Mouse (Mus musculus) liver, adult 10 weeks (tissue): Measurements from ENCODE around the gene Ppp1r12a. TPM values are rescaled to one million over a fixed set of nuclear protein-coding genes. Genes with fewer than 3 reads are reported as not detected.

Experiments
- polyA plus RNA-seq: library from polyadenylated mRNA; stranded (reverse); fragments of 350-450 nt; fragmentation: Illumina TruSeq; extraction: RNeasy Lipid Tissue Mini Kit (QIAGEN cat#74804); gene quantifications from one replicate; pipeline ENCODE4 v1.2.3, GENCODE M21; 2014; ENCODE audit warnings: low read depth, low replicate concordance

Ppp1r12a gene
- polyA plus RNA-seq = 39.3 TPM

GRCm38 (mm10) chr10:108161261-108162256, at the start of gene Ppp1r12a:
Gene Ppp1r12a (plus strand): TSS chr10:108162193.

DNA sequence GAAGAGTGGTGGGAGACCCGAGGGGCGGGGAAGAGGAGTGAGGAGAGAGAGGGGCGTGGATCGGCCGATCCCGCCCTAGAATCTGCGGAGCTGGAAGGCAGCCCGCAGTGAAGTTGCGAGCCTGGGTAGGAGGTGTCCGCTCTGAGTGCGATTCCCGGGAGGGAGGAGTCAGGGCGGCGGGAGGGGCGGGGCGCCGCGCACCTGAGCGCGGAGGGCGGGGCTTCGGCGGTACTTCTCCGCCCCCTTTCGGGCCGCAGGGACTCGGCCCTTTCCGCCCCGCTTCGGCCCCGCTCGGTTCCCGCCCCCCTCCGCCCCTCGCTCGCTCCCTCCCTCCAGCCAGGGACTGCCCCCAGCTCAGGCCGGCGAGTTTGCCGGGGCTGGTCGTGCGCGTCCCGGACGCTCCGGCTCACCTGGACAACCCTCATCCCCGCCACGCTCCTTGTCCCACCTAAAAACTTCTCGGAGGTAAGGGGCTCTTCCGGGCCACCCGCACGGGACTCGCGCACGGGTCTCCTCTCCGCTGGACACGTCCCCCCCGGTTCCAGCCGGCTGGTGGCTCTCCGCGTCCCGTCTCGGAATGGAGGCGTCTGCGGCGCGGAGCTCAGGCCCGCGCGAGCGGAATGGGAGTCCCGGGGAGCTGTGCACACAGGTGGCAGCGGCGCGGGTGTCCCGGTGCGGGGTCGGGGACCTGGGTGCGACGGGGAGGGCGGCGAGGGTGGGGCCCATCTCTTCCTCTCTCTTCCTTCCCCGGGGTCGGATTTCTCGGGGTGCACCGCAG, 170.0 kb downstream of the Ppp1r12a start, which contains the start of gene Pawr:
TSS of gene Pawr (plus strand) at position 338 of the 778 bp plus-strand sequence.

Other genes with a start within 250 kb of the Ppp1r12a start
- gene Pawr, start 169.9 kb downstream of the Ppp1r12a start, polyA plus RNA-seq = 10.2 TPM